Mouse (Mus musculus): ENCODE measurements around the gene Llgl1.

The Llgl1 gene

DNA sequence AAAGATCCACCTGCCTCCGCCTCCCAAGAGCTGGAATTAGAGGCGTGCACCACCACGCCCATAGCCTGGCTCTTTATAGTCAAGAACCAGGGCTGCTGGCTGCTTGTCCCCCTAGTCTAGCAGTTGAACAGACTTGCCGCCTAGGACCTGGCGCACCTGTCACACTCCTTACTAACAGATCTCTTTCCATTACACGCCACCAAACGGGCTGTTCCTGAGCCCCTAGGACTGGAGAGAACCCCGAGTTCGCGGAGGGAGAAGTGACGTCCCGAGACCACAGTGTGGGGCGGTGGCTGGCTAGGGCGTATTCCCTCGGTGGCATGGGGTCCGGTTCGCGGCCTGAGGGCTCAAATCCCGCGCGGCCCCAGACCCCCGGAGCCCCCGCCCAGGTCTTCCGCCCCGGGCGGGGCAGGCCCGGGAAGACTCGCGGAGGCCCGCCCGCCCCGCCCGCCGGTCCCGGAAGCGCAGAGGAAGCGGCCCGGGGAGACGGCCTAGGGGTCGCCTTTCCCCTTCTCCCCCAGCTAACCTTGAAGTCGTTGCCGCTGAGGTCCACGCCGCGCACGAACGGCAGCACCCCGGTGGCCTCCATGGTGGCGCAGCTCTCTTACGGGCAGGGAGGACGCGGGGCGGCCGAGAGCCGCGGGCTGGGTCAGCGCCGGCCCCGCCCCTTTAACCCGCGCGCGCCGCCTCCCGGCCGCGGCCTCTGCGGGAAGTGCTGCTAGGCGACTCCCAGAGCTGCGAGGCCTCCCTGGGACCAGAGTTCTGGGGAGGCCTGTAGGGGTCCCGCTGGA, 27.3 kb downstream of the Llgl1 start, which contains the start of gene Flii:
Gene Flii (minus strand): TSS at position 663 of the 791 bp plus-strand sequence.
- DNase-seq (ENCODE audit: low read depth in 2 of 2, low spot score in 2 of 2) = peak; percentile 60 to 69

DNA sequence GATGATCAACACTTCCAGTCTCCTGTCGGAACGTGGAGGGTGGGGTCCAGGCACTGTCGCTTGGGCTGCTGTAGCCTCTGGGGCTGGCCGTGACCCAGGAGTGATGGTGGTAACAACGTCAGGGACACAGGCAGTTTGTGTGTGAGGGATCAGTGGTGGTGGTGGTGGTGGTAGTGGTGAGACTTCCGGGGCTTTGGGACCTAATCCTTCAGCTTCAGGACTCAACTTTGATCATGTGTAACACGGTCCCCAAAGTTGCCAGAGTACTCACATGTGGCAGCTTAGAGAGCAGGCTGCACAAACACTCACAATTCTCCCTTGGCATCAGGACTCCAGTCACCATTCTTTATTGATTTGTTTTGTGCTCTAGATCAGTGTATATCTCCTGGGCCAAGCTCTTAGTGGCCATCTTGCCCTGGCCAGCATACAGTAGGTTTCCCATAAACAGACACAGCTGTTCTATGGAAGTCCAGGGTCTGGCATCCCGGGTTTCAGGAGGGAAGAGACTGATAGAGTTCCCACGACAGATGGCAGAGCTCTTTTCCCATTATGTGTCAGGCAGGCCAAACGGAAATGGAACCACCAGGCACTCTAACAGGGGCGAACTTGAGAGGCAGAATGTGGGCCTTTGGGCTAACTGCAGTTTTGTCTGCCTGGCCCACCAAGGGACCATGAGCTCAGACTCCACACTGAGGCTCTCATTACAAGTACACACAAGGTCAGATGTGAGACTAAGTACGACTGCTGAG, 28.0 kb downstream of the Llgl1 start:
- DNase-seq (ENCODE audit: low read depth in 2 of 2, low spot score in 2 of 2) = peak in 1 of 2 experiments; percentile 3

DNA sequence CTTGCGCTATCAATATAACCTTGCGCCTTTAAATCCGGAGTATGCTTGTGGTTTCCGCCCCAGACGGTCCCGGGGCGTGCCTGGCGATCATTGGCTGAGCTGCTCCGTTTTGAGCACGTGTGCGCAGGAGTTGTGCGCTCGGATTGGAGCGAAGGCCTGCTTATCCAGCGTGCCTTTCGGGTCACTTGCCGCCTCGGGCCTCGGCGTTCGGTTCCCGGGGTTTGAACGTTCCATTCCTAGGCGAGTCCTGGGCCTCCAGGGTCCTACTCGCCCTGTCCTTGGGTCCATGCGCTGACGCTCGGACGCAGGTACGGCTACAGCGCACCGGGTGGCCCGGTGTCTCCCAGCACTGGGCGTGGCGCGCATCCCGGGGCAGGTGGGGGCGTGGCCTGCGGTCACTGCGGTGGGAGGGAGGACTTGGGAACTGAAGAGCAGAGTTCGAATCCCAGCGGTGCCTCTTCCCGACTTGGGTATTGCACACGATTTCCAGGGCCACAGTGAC, 28.8 kb downstream of the Llgl1 start, which contains the start of gene Mief2:
Gene Mief2 (plus strand): TSS at position 139 of the 502 bp plus-strand sequence.
- DNase-seq (ENCODE audit: low read depth in 2 of 2, low spot score in 2 of 2) = peak; percentile 79 to 84

DNA sequence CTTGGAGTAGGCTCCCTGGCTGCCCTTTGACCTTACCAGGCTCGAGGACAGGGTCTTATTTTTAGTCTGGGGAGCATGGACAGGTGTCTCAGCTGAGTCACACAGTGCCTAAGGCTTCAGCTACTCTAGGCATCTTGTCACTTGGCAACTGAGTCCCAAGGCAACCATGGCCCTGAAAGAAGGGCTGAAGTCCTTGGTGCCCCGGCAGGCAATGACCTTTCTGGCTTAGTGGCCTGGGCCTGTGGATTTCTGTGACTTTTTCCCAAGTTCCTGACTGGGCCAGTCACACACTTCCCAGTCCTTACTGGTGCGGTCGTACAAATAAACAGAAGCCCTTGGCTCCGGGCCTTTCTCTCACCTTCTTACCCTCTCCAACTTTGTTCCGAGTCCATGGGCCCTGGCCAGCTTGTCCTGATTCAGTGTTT, 29.7 kb downstream of the Llgl1 start:
- no peak for DNase-seq (ENCODE audit: low read depth in 2 of 2, low spot score in 2 of 2)

DNA sequence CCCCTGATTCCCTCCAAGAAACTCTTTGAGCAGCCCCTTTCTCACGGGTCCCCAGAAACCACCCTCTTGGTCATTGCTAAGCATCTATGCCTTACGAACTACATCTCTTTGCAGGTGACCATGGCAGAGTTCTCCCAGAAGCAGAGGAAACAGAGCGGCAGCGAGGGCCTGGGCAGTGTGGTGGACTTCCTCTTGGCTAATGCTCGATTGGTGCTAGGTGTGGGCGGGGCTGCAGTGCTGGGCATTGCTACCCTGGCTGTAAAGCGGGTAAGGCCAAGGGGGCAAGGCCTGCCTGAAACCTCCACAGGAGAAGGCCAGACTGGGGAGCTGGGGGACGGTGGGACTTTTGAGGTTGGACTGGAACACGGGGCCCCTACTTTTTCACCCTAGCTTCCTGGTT, 30.6 kb downstream of the Llgl1 start:
- no peak for DNase-seq (ENCODE audit: low read depth in 2 of 2, low spot score in 2 of 2)

DNA sequence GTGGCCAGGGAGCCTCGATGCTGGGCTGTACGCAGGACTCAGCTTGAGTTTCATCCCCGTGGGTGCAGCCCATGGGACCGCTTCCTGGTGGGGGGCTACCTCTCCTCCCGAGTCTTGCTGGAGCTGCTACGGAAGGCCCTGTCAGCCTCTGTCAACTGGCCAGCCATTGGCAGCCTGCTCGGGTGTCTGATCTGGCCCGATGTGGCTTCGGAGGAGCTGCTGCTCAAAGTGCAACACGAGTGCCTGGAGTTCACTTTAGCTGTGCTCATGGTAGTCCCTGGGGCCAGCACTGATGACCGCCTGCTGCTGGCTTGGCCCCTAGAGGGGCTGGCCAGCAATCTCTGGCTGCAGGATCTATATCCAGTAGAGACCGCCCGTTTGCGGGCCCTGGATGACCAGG, 31.7 kb downstream of the Llgl1 start:
- DNase-seq (ENCODE audit: low read depth in 2 of 2, low spot score in 2 of 2) = no peak

DNA sequence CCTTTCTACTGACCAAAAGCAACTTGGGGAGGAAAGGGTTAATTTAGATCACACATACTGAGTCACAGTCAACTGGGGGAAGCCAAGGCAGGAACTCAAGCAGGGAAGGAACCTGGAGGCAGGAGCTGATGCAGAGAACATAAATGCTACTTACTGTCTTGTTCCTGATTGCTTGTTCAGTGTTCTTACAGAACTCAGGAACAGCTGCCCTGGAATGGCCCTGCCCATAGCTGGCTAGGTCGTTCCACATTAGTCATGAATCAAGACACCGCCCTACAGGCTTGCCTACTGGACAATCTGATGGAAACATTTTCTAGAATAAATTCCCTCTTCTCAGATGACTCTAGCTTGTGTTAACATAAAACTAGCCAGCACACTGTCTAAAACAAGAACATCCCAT, 34.7 kb downstream of the Llgl1 start:
- DNase-seq (ENCODE audit: low read depth in 2 of 2, low spot score in 2 of 2) = no peak

DNA sequence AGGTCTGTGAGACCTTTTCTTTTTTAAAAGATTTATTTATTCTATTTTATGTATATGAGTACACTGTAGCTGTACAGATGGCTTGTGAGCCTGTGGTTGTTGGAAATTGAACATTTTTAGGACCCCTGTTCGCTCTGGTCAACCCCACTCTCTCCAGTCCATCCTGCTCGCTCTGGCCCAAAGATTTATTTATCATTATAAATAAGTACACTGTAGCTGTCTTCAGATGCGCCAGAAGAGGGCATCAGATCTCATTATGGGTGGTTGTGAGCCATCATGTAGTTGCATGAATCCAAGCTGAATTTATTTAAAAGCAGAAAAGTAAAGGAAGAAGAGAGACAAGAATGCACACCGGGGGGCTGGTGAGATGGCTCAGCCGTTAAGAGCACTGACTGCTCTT, 35.7 kb downstream of the Llgl1 start:
- DNase-seq (ENCODE audit: low read depth in 2 of 2, low spot score in 2 of 2) = no peak

DNA sequence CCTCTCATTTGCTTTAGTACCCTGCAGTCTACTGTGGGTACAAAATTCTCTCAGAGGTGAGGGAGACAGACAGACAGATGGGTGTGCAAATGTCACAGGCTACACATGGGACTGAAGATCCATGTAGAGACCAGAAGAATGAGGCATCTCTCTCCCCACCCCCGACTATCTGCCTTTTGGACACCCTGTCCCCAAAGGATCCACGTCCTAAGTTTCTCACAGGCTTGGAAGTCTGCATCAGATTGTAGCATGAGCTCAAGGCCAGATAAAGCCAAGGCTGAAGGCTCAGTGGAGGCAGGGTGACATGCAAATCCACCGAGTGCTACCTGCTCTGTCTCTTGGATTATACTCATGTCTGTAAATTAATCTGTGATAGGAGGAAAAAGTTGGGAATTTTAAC, 37.0 kb downstream of the Llgl1 start:
- DNase-seq (ENCODE audit: low read depth in 2 of 2, low spot score in 2 of 2) = no peak

DNA sequence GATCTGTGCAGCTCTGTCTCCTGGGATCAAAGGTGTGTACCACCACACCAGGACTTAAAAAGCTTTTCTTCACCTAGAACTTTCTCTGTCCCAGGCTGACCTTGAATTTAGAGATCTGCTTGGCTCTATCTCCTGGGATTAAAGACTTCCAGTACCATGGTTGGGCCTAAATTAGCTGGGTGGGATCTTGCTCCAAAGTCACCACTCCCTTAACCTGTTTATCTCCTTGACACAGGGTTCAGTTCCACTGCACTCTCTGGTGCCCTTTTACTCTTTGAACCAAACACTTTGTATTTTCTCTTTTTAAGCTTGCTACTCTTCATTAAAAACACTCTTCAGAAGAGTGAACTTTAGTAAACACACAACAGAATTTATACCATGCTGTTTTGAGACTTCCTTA, 37.9 kb downstream of the Llgl1 start:
- DNase-seq (ENCODE audit: low read depth in 2 of 2, low spot score in 2 of 2) = no peak

DNA sequence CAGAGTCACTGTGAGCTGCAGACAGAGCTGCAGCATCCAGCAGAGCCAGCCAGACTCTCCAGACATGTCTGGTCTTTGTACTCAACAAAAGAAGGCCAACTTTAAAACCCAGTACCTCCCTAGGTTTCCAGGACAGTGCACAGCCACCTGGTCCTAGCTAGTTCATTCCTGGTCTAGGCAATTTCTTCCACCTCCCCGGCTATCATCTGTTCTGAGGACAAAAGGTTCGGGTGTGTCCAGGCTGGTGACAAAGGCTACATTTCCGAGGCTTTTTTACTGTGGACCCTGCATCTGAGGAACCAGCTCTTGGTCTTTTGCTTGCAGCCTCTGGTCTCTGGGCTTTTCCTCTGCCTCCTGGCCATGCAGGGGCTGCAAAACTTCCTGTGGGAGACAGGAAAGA, 40.8 kb downstream of the Llgl1 start:
- DNase-seq (ENCODE audit: low read depth in 2 of 2, low spot score in 2 of 2) = no peak

DNA sequence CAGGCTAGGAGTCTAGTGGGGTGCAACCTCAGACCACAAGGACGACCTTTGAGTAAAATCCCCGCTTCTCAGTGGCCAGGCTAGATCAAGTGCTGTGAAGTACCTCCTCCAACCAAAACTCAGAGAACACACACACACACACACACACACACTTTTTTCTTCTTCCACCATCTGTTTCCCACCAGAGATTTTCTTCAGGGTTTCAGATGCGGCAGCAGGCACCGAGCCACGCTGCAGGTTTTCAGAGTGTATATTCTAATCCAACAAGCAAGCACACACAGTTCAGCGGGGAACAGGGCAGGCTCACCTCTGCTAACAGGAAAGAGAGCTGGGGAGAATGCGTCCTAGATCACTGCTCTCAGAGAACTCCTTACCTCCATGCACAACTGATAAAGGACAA, 56.0 kb downstream of the Llgl1 start:
- no peak for DNase-seq (ENCODE audit: low read depth in 2 of 2, low spot score in 2 of 2)

DNA sequence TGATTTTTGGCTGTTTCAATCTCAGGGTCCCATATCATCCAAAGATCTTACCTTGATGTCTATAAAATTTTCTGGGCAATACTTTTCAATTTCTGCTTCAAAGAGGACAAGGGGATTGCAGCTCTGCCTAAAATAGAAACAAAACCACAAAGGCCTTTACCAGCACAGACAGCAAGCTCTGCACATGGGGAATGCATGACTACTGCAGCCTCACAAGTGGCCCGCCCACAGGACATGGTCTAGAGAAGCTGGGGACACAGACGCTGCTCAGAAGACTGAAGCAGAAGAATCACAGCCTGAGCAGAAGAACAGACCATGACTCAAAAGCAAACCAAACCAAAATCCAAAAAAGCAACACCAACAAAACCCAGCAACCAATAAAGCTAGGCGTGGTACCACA, 62.2 kb downstream of the Llgl1 start:
- no peak for DNase-seq (ENCODE audit: low read depth in 2 of 2, low spot score in 2 of 2)
